ENCODE assay signal across 11 mouse cellular contexts in the genomic region with DNA sequence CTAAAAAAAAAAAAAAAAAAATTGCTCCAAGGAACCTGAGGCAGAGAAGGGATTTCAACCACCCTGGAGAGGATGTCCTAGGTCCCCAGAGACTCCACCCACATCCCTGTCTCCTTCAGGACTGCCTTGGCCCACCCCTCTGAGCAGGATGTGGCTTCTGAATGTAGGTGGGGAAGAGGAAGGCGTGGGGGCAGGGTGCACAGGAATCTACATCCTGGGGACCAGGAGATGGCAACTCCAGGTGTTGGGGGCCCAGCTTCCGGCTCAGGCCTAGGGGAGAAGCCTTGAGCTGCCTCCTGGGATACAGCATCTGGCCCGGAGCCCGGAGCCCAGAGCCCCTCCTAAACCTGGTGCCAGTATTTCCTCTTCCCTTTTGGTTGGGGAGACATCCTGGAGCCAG. TPM values are rescaled to one million over a fixed set of nuclear protein-coding genes. Genes with fewer than 3 reads are reported as not detected.
DNase-seq lines count a peak whose midpoint lies in the region; ATAC-seq and TF ChIP-seq lines count a peak whose summit lies in the region.
"Had no signal": no experiment of that assay in that cellular context is flagged by ENCODE, and none has a peak within 500 bp of the region (broad histone marks: within the 10 kb centered on the region; RNA-seq: fewer than 3 reads in every experiment).

No protein-coding gene starts in this region.

- no peaks in the 10 kb centered on the region for H3K27me3 ChIP-seq in intestine, postnatal 0 days (replicated peaks; ENCODE audit: control insufficient read depth, insufficient read depth, low read length)
- H3K27me3 ChIP-seq in intestine, embryonic 16.5 days (replicated peaks; ENCODE audit: control insufficient read depth, insufficient read depth, low read length): no peaks in the 10 kb centered on the region
- no peaks in the 10 kb centered on the region for H3K27me3 ChIP-seq in heart, embryonic 16.5 days (ENCODE audit: control insufficient read depth, insufficient read depth, low read length)
- H3K27me3 ChIP-seq in forebrain, embryonic 11.5 days (ENCODE audit: control insufficient read depth, insufficient read depth, low read length): no peaks in the 10 kb centered on the region
- H3K27me3 ChIP-seq: neural tube, embryonic 13.5 days had no signal

- WGBS in intestine, postnatal 0 days: 67% methylated on average over 4 of the region's 4 CpGs
- 66% methylated on average over 4 of the region's 4 CpGs for WGBS in intestine, embryonic 16.5 days
- WGBS in heart, embryonic 16.5 days: 40% methylated on average over 4 of the region's 4 CpGs
- 87% methylated on average over 4 of the region's 4 CpGs for WGBS in forebrain, embryonic 11.5 days

- 0 out of 2 replicates have a peak, but pooled peaks cover 4% of the 10 kb centered on the region for H3K9me3 ChIP-seq in intestine, postnatal 0 days (ENCODE audit: control insufficient read depth)
- H3K9me3 ChIP-seq in intestine, embryonic 16.5 days (ENCODE audit: control insufficient read depth, low read length): no peaks in the 10 kb centered on the region
- H3K9me3 ChIP-seq in heart, embryonic 16.5 days (replicated peaks; ENCODE audit: control insufficient read depth, low read length): peaks cover 7% of the 10 kb centered on the region
- H3K9me3 ChIP-seq in forebrain, embryonic 11.5 days (ENCODE audit: control insufficient read depth, low read length): no peaks in the 10 kb centered on the region; the same call in 1 of the 2 replicates

- no peak overlapping the region for H3K9ac ChIP-seq in intestine, postnatal 0 days (ENCODE audit: low read depth, low read length)
- H3K9ac ChIP-seq in intestine, embryonic 16.5 days (ENCODE audit: low read depth, low read length): no peak overlapping the region
- no peak overlapping the region for H3K9ac ChIP-seq in heart, embryonic 16.5 days (ENCODE audit: low read length)
- no peak overlapping the region for H3K9ac ChIP-seq in forebrain, embryonic 11.5 days (ENCODE audit: low read length)
- H3K9ac ChIP-seq: neural tube, embryonic 13.5 days had no signal

- no peaks in the 10 kb centered on the region for H3K36me3 ChIP-seq in intestine, postnatal 0 days (ENCODE audit: control insufficient read depth, insufficient read depth)
- no peaks in the 10 kb centered on the region for H3K36me3 ChIP-seq in intestine, embryonic 16.5 days (ENCODE audit: control insufficient read depth, insufficient read depth, low read length)
- H3K36me3 ChIP-seq in heart, embryonic 16.5 days (ENCODE audit: control insufficient read depth, insufficient read depth): no peaks in the 10 kb centered on the region
- no peaks in the 10 kb centered on the region for H3K36me3 ChIP-seq in forebrain, embryonic 11.5 days (ENCODE audit: control insufficient read depth, insufficient read depth, low read length)
- H3K36me3 ChIP-seq: neural tube, embryonic 13.5 days had no signal

- H3K4me2 ChIP-seq in intestine, postnatal 0 days (replicated peaks; ENCODE audit: low read depth): no peak overlapping the region
- H3K4me2 ChIP-seq in intestine, embryonic 16.5 days (ENCODE audit: low read depth, low read length): no peak overlapping the region
- no peak overlapping the region for H3K4me2 ChIP-seq in heart, embryonic 16.5 days (ENCODE audit: low read depth, low read length)
- no peak overlapping the region for H3K4me2 ChIP-seq in forebrain, embryonic 11.5 days (ENCODE audit: low read depth, low read length, severe bottlenecking)
- H3K4me2 ChIP-seq: neural tube, embryonic 13.5 days had no signal

- TF ChIP-seq CTCF in intestine, postnatal 0 days (IDR thresholded peaks at IDR 0.05; ENCODE audit: low read depth): no peak

- H3K4me1 ChIP-seq in intestine, postnatal 0 days (replicated peaks; ENCODE audit: control insufficient read depth, insufficient read depth, low read length): no peaks in the 10 kb centered on the region
- H3K4me1 ChIP-seq in intestine, embryonic 16.5 days (ENCODE audit: control insufficient read depth, insufficient read depth, low read length): peaks cover 7% of the 10 kb centered on the region; the same call in 1 of the 2 replicates
- H3K4me1 ChIP-seq in heart, embryonic 16.5 days (ENCODE audit: control insufficient read depth, insufficient read depth, low read length): peaks cover 33% of the 10 kb centered on the region
- no peaks in the 10 kb centered on the region; the same call in 1 of the 2 replicates for H3K4me1 ChIP-seq in forebrain, embryonic 11.5 days (replicated peaks; ENCODE audit: control insufficient read depth, insufficient read depth, low read length)
- H3K4me1 ChIP-seq: neural tube, embryonic 13.5 days had no signal

- peak; percentile 69 for DNase-seq in kidney, postnatal 10 days
- DNase-seq in thymus, postnatal 14 days: peak; percentile 85
- no peak for DNase-seq in natural killer cell, adult 2 months (ENCODE audit: low spot score in 2 of 2)
- no peak for DNase-seq in forebrain, embryonic 11.5 days (ENCODE audit: low spot score)
- DNase-seq in retina, embryonic 14.5 days (ENCODE audit: low spot score): no peak

- peak overlapping the region; percentile 35; the same call in 1 of the 2 replicates for H3K27ac ChIP-seq in intestine, postnatal 0 days (ENCODE audit: low read depth, low read length)
- no peak overlapping the region for H3K27ac ChIP-seq in intestine, embryonic 16.5 days (ENCODE audit: low read length)
- H3K27ac ChIP-seq in heart, embryonic 16.5 days (ENCODE audit: low read length): peak overlapping the region; percentile 73
- H3K27ac ChIP-seq in forebrain, embryonic 11.5 days (ENCODE audit: low read depth, low read length): no peak overlapping the region
- H3K27ac ChIP-seq: left cerebral cortex, adult 2 months; macrophage; neural tube, embryonic 13.5 days had no signal

- H3K4me3 ChIP-seq in intestine, postnatal 0 days (ENCODE audit: low read depth, low read length): no peak overlapping the region
- no peak overlapping the region for H3K4me3 ChIP-seq in intestine, embryonic 16.5 days (ENCODE audit: low read length)
- no peak overlapping the region for H3K4me3 ChIP-seq in heart, embryonic 16.5 days (ENCODE audit: low read length)
- no peak overlapping the region for H3K4me3 ChIP-seq in forebrain, embryonic 11.5 days (ENCODE audit: low read depth, low read length)
- H3K4me3 ChIP-seq: left cerebral cortex, adult 2 months; neural tube, embryonic 13.5 days had no signal

- no peak for ATAC-seq in intestine, postnatal 0 days
- no peak for ATAC-seq in intestine, embryonic 16.5 days
- ATAC-seq in heart, embryonic 16.5 days (replicated peaks; ENCODE audit: extremely low read depth, insufficient read depth, low FRiP score): 0 out of 2 replicates have a peak, but pooled peaks have one; percentile 34
- no peak for ATAC-seq in forebrain, embryonic 11.5 days (replicated peaks; ENCODE audit: low FRiP score)

RNA-seq across cellular contexts. Expression of a gene that starts 35.3 kb away (rescaled TPM):
- polyA plus RNA-seq in intestine, postnatal 0 days (2015; fragmentation: Nextera tagmentation; extraction: Ambion mirVana): 6.9 and 7.1 TPM in 2 replicates
- 7.0 and 8.3 TPM in 2 replicates for polyA plus RNA-seq in intestine, embryonic 16.5 days (2015; fragmentation: Nextera tagmentation; extraction: Ambion mirVana)
- 3.2 and 4.6 TPM in 2 replicates for polyA plus RNA-seq in heart, embryonic 16.5 days (2015; fragmentation: Nextera tagmentation; extraction: Ambion mirVana)
- polyA plus RNA-seq in forebrain, embryonic 11.5 days (2014; fragmentation: Nextera tagmentation; extraction: Ambion mirVana): 2.8 and 2.9 TPM in 2 replicates

RNA-seq across cellular contexts. Expression of a gene that starts 41.0 kb away (rescaled TPM):
- polyA plus RNA-seq in intestine, postnatal 0 days (2015; fragmentation: Nextera tagmentation; extraction: Ambion mirVana): 6.8 and 10.4 TPM in 2 replicates
- 15.2 and 16.0 TPM in 2 replicates for polyA plus RNA-seq in intestine, embryonic 16.5 days (2015; fragmentation: Nextera tagmentation; extraction: Ambion mirVana)
- polyA plus RNA-seq in heart, embryonic 16.5 days (2015; fragmentation: Nextera tagmentation; extraction: Ambion mirVana): 55.4 and 61.2 TPM in 2 replicates
- polyA plus RNA-seq in forebrain, embryonic 11.5 days (2014; fragmentation: Nextera tagmentation; extraction: Ambion mirVana): 11.3 and 13.6 TPM in 2 replicates

RNA-seq across cellular contexts. Expression of a gene that starts 41.6 kb away (rescaled TPM):
- 436 and 450 TPM in 2 replicates for polyA plus RNA-seq in intestine, postnatal 0 days (2015; fragmentation: Nextera tagmentation; extraction: Ambion mirVana)
- 1,018 and 1,133 TPM in 2 replicates for polyA plus RNA-seq in intestine, embryonic 16.5 days (2015; fragmentation: Nextera tagmentation; extraction: Ambion mirVana)
- polyA plus RNA-seq in heart, embryonic 16.5 days (2015; fragmentation: Nextera tagmentation; extraction: Ambion mirVana): 606 and 610 TPM in 2 replicates
- polyA plus RNA-seq in forebrain, embryonic 11.5 days (2014; fragmentation: Nextera tagmentation; extraction: Ambion mirVana): 1,023 and 1,042 TPM in 2 replicates

Comparison
In these comparisons a context has a peak if more than half of its experiments do, and no peak if none do; other contexts are left out.
1. H3K27ac ChIP-seq: peak in intestine, postnatal 0 days (single experiment) and heart, embryonic 16.5 days (single experiment); none in intestine, embryonic 16.5 days (single experiment) and forebrain, embryonic 11.5 days (single experiment).
2. DNase-seq: peak in kidney, postnatal 10 days (single experiment) and thymus, postnatal 14 days (single experiment); none in natural killer cell, adult 2 months (0 of 2), forebrain, embryonic 11.5 days (single experiment) and retina, embryonic 14.5 days (single experiment).